8 mouse cellular contexts compared by ENCODE assay signal in genomic region chr6:125164672-125165327, GRCm38 (mm10). TPM values are rescaled to one million over a fixed set of nuclear protein-coding genes. Genes with fewer than 3 reads are reported as not detected.
A peak's percentile ranks its signal among the peaks of the same experiment; 100 is the strongest.
DNase-seq lines count a peak whose midpoint lies in the region; ATAC-seq lines count a peak whose summit lies in the region.

No protein-coding gene starts in this region.

- H3K27me3 ChIP-seq in midbrain, embryonic 16.5 days (ENCODE audit: control insufficient read depth, insufficient read depth, low read depth, low read length), result no peaks in the 10 kb centered on the region

- WGBS in midbrain, embryonic 16.5 days, result under 1% methylated on average over 38 of the region's 39 CpGs

- H3K36me3 ChIP-seq in midbrain, embryonic 16.5 days (ENCODE audit: control insufficient read depth, insufficient read depth, low read length), result peaks cover 19% of the 10 kb centered on the region

- peak overlapping the region; percentile 83 for H3K4me2 ChIP-seq in midbrain, embryonic 16.5 days (ENCODE audit: low read length)

- H3K4me1 ChIP-seq in midbrain, embryonic 16.5 days (ENCODE audit: control insufficient read depth, insufficient read depth, low read length), result peaks cover 26% of the 10 kb centered on the region

- no peaks in the 10 kb centered on the region for H3K9me3 ChIP-seq in midbrain, embryonic 16.5 days (replicated peaks; ENCODE audit: control insufficient read depth, low read length, poor library complexity, severe bottlenecking)

- peak overlapping the region; percentile 73 for H3K4me3 ChIP-seq in midbrain, embryonic 16.5 days (ENCODE audit: low read depth, low read length)

- peak overlapping the region; percentile 89 for H3K9ac ChIP-seq in midbrain, embryonic 16.5 days (ENCODE audit: low read depth, low read length)

- peak; percentile 39 to 42 for DNase-seq in left cerebral cortex, adult 18-20 months (ENCODE audit: low spot score in 2 of 2)
- no peak for DNase-seq in left cerebral cortex, adult 11 months (ENCODE audit: low spot score)
- DNase-seq in cerebellum, postnatal 10 days, result peak; percentile 85 to 87
- DNase-seq in gastrocnemius, adult 8-10 months (ENCODE audit: low spot score in 2 of 2), result peak; percentile 62 to 70
- DNase-seq in liver, result peak; percentile 66
- peak; percentile 80 for DNase-seq in testis, postnatal 10 days (ENCODE audit: low spot score)

- ATAC-seq in inflammation-experienced regulatory T-cells, adult 6 months, result peak; percentile 24
- peak; percentile 57 for ATAC-seq in midbrain, embryonic 16.5 days

- peak overlapping the region; percentile 94 for H3K27ac ChIP-seq in midbrain, embryonic 16.5 days (ENCODE audit: low read length)

RNA-seq across cellular contexts. Expression of gene Gapdh, which starts 1.5 kb away (rescaled TPM):
- total RNA-seq in left cerebral cortex, adult 18-20 months (2021), result 1,000 to 10,000 TPM; 2,618 to 2,651 TPM
- over 10,000 TPM; 10,104 to 14,130 (median 11,228) TPM for total RNA-seq in gastrocnemius, adult 8-10 months (2022)
- 100 to 1,000 TPM; 217 to 463 (median 365) TPM for polyA plus RNA-seq in inflammation-experienced regulatory T-cells, adult 6 months (2017; shearing (Covaris generic))
- 1,326 and 1,443 TPM in 2 replicates for polyA plus RNA-seq in midbrain, embryonic 16.5 days (2015; fragmentation: Nextera tagmentation; extraction: Ambion mirVana)

RNA-seq across cellular contexts. Expression of gene Iffo1, which starts 19.8 kb away (rescaled TPM):
- 10 to 100 TPM; 54.6 to 55.8 TPM for total RNA-seq in left cerebral cortex, adult 18-20 months (2021)
- 1 to 10 TPM; 6.6 to 8.9 (median 7.5) TPM for total RNA-seq in gastrocnemius, adult 8-10 months (2022)
- 10 to 100 TPM in 1 of 3 experiments, 1 to 10 TPM in 2; 6.9 to 12.4 (median 9.8) TPM for polyA plus RNA-seq in inflammation-experienced regulatory T-cells, adult 6 months (2017; shearing (Covaris generic))
- 21.1 and 21.2 TPM in 2 replicates for polyA plus RNA-seq in midbrain, embryonic 16.5 days (2015; fragmentation: Nextera tagmentation; extraction: Ambion mirVana)

RNA-seq across cellular contexts. Expression of gene Ncapd2, which starts 26.7 kb away (rescaled TPM):
- 10 to 100 TPM; 22.0 to 24.4 TPM for total RNA-seq in left cerebral cortex, adult 18-20 months (2021)
- 10 to 100 TPM in 2 of 4 experiments, 1 to 10 TPM in 2; 7.3 to 14.0 (median 9.1) TPM for total RNA-seq in gastrocnemius, adult 8-10 months (2022)
- 10 to 100 TPM; 25.4 to 88.8 (median 51.2) TPM for polyA plus RNA-seq in inflammation-experienced regulatory T-cells, adult 6 months (2017; shearing (Covaris generic))
- 39.4 and 41.2 TPM in 2 replicates for polyA plus RNA-seq in midbrain, embryonic 16.5 days (2015; fragmentation: Nextera tagmentation; extraction: Ambion mirVana)

RNA-seq across cellular contexts. Expression of gene Mrpl51, which starts 26.8 kb away (rescaled TPM):
- total RNA-seq in left cerebral cortex, adult 18-20 months (2021), result 10 to 100 TPM; 69.7 to 81.2 TPM
- 100 to 1,000 TPM; 224 to 255 (median 228) TPM for total RNA-seq in gastrocnemius, adult 8-10 months (2022)
- 100 to 1,000 TPM in 1 of 3 experiments, 10 to 100 TPM in 2; 65.3 to 102 (median 74.3) TPM for polyA plus RNA-seq in inflammation-experienced regulatory T-cells, adult 6 months (2017; shearing (Covaris generic))
- polyA plus RNA-seq in midbrain, embryonic 16.5 days (2015; fragmentation: Nextera tagmentation; extraction: Ambion mirVana), result 132 TPM in 2 replicates

RNA-seq across cellular contexts. Expression of gene Nop2, which starts 33.1 kb away (rescaled TPM):
- 10 to 100 TPM; 30.2 to 30.5 TPM for total RNA-seq in left cerebral cortex, adult 18-20 months (2021)
- total RNA-seq in gastrocnemius, adult 8-10 months (2022), result 10 to 100 TPM; 16.3 to 21.1 (median 19.0) TPM
- 10 to 100 TPM; 32.7 to 50.7 (median 48.1) TPM for polyA plus RNA-seq in inflammation-experienced regulatory T-cells, adult 6 months (2017; shearing (Covaris generic))
- 49.2 and 49.3 TPM in 2 replicates for polyA plus RNA-seq in midbrain, embryonic 16.5 days (2015; fragmentation: Nextera tagmentation; extraction: Ambion mirVana)

Comparison
In these comparisons a context has a peak if more than half of its experiments do, and no peak if none do; other contexts are left out.
1. RNA of gene Iffo1, which starts 19.8 kb away (total RNA-seq): 54.6 to 55.8 TPM in left cerebral cortex, adult 18-20 months; 6.6 to 8.9 TPM in gastrocnemius, adult 8-10 months; every median in the first group is over 4 times any median in the second.